ENCODE assay signal across 24 mouse cellular contexts in the genomic region with DNA sequence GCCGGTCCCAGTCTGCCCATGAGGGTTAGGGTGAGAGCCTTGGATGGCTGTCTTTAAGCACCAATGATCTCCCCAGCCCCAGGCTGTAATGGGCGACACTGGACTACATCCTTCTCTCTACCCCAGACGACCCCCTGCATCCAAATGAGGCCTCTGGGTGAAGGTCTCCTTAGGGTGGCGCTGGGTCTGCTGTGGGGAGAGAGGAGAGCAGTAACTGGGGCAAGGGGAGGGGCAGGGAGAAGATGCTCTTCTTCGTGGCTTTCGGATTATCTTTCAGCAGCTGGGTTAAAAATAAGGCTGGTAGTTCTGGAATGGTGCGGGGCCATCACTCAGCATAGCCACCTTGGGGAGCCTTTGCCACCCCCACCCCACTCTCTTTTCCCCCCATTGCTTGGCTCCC. TPM values are rescaled to one million over a fixed set of nuclear protein-coding genes. Genes with fewer than 3 reads are reported as not detected.
DNase-seq lines count a peak whose midpoint lies in the region; ATAC-seq and TF ChIP-seq lines count a peak whose summit lies in the region.
"Had no signal": no experiment of that assay in that cellular context is flagged by ENCODE, and none has a peak within 500 bp of the region (broad histone marks: within the 10 kb centered on the region; RNA-seq: fewer than 3 reads in every experiment).

No protein-coding gene starts in this region.

- peaks cover 9% of the 10 kb centered on the region for H3K4me1 ChIP-seq in heart, adult 2 months (ENCODE audit: control insufficient read depth, insufficient read depth, low read length)
- H3K4me1 ChIP-seq in heart, postnatal 0 days (ENCODE audit: control insufficient read depth, insufficient read depth), result peaks cover 40% of the 10 kb centered on the region
- peaks cover 12% of the 10 kb centered on the region; the same call in 1 of the 2 replicates for H3K4me1 ChIP-seq in intestine, embryonic 15.5 days (replicated peaks)
- peaks cover 2% of the 10 kb centered on the region; the same call in 1 of the 2 replicates for H3K4me1 ChIP-seq in stomach, embryonic 14.5 days (ENCODE audit: control insufficient read depth, insufficient read depth, low read length)
- peaks cover 10% of the 10 kb centered on the region for H3K4me1 ChIP-seq in neural tube, embryonic 15.5 days
- H3K4me1 ChIP-seq: embryonic facial prominence, embryonic 12.5 days; forebrain, embryonic 12.5 days; megakaryocyte, embryonic 14.5 days had no signal

- H3K4me3 ChIP-seq in heart, adult 2 months, result no peak overlapping the region
- H3K4me3 ChIP-seq in heart, postnatal 0 days (ENCODE audit: low read depth, low read length), result no peak overlapping the region
- H3K4me3 ChIP-seq in intestine, embryonic 15.5 days (replicated peaks), result no peak overlapping the region
- no peak overlapping the region for H3K4me3 ChIP-seq in stomach, embryonic 14.5 days (ENCODE audit: low read depth, low read length)
- no peak overlapping the region for H3K4me3 ChIP-seq in neural tube, embryonic 15.5 days (replicated peaks)
- H3K4me3 ChIP-seq: embryonic facial prominence, embryonic 12.5 days; erythroblast, embryonic 14.5 days; forebrain, embryonic 12.5 days; hindbrain, embryonic 10.5 days; left cerebral cortex, adult 2 months; liver, embryonic 12.5 days had no signal

- no peaks in the 10 kb centered on the region for H3K79me2 ChIP-seq in heart, adult 2 months (replicated peaks; ENCODE audit: control insufficient read depth, insufficient read depth, low read length)

- DNase-seq in heart, adult 2 months, result no peak
- DNase-seq in heart, postnatal 10 days, result no peak
- no peak for DNase-seq in heart, postnatal 0 days (ENCODE audit: low spot score)
- DNase-seq in heart, adult 9 months (ENCODE audit: low spot score in 2 of 2), result no peak
- DNase-seq: adrenal gland, postnatal 14 days; cerebellum, adult 2 months; cerebellum, postnatal 25 days; kidney, adult 2 months; lung, adult 18-20 months; thymus, postnatal 14 days had no signal

- WGBS in heart, adult 2 months, result 62% methylated on average over 7 of the region's 7 CpGs
- 59% methylated on average over 7 of the region's 7 CpGs for WGBS in heart, postnatal 0 days
- WGBS in intestine, embryonic 15.5 days, result 72% methylated on average over 7 of the region's 7 CpGs
- 82% methylated on average over 7 of the region's 7 CpGs for WGBS in stomach, embryonic 14.5 days
- 82% methylated on average over 7 of the region's 7 CpGs for WGBS in neural tube, embryonic 15.5 days

- TF ChIP-seq CTCF in heart, adult 2 months (IDR thresholded peaks at IDR 0.05), result no peak
- TF ChIP-seq CTCF in heart, postnatal 0 days (IDR thresholded peaks at IDR 0.05; ENCODE audit: low read depth), result no peak

- intact Hi-C loops in heart, adult 2 months (cut with DNase I), result no loop called here
- intact Hi-C loops in heart, postnatal 10 days (cut with DNase I), result no loop called here

- no peak overlapping the region for H3K4me2 ChIP-seq in heart, postnatal 0 days (ENCODE audit: low read depth, low read length)
- H3K4me2 ChIP-seq in intestine, embryonic 15.5 days (replicated peaks), result no peak overlapping the region
- no peak overlapping the region for H3K4me2 ChIP-seq in stomach, embryonic 14.5 days (replicated peaks; ENCODE audit: low read depth, low read length)
- H3K4me2 ChIP-seq in neural tube, embryonic 15.5 days, result no peak overlapping the region
- H3K4me2 ChIP-seq: embryonic facial prominence, embryonic 12.5 days; forebrain, embryonic 12.5 days; liver, embryonic 12.5 days had no signal

- H3K27ac ChIP-seq in heart, adult 2 months, result peak overlapping the region; percentile 53
- H3K27ac ChIP-seq in heart, postnatal 0 days (ENCODE audit: low read depth), result peak overlapping the region; percentile 43
- H3K27ac ChIP-seq in intestine, embryonic 15.5 days, result peak overlapping the region; percentile 67
- H3K27ac ChIP-seq in stomach, embryonic 14.5 days (ENCODE audit: low read length), result peak overlapping the region; percentile 78
- no peak overlapping the region for H3K27ac ChIP-seq in neural tube, embryonic 15.5 days (replicated peaks)
- H3K27ac ChIP-seq: embryonic facial prominence, embryonic 12.5 days; forebrain, embryonic 12.5 days; hindbrain, embryonic 10.5 days; kidney, postnatal 0 days; left cerebral cortex, adult 2 months; liver, embryonic 12.5 days had no signal

- no peak for TF ChIP-seq EP300 in heart, adult 2 months (IDR thresholded peaks at IDR 0.05; ENCODE audit: insufficient read depth, low read depth, low read length)
- TF ChIP-seq EP300 in heart, postnatal 0 days (IDR thresholded peaks at IDR 0.05; ENCODE audit: low read depth), result no peak

- H3K9ac ChIP-seq in heart, adult 2 months (ENCODE audit: low read depth, low read length), result no peak overlapping the region
- H3K9ac ChIP-seq in heart, postnatal 0 days (replicated peaks; ENCODE audit: low read depth, low read length), result no peak overlapping the region
- H3K9ac ChIP-seq in intestine, embryonic 15.5 days, result no peak overlapping the region
- no peak overlapping the region for H3K9ac ChIP-seq in stomach, embryonic 14.5 days (replicated peaks; ENCODE audit: low read depth, low read length)
- no peak overlapping the region for H3K9ac ChIP-seq in neural tube, embryonic 15.5 days (replicated peaks)
- H3K9ac ChIP-seq: embryonic facial prominence, embryonic 12.5 days; forebrain, embryonic 12.5 days; liver, embryonic 12.5 days had no signal

- peaks cover 7% of the 10 kb centered on the region for H3K36me3 ChIP-seq in heart, adult 2 months (ENCODE audit: control insufficient read depth, insufficient read depth, low read length)
- peaks cover 24% of the 10 kb centered on the region for H3K36me3 ChIP-seq in heart, postnatal 0 days (replicated peaks; ENCODE audit: control insufficient read depth, insufficient read depth, low read length)
- H3K36me3 ChIP-seq in intestine, embryonic 15.5 days, result no peaks in the 10 kb centered on the region
- no peaks in the 10 kb centered on the region for H3K36me3 ChIP-seq in stomach, embryonic 14.5 days (ENCODE audit: control insufficient read depth, insufficient read depth, low read length)
- H3K36me3 ChIP-seq in neural tube, embryonic 15.5 days, result no peaks in the 10 kb centered on the region
- H3K36me3 ChIP-seq: embryonic facial prominence, embryonic 12.5 days; forebrain, embryonic 12.5 days; hindbrain, embryonic 10.5 days; liver, embryonic 12.5 days had no signal

- H3K9me3 ChIP-seq in heart, postnatal 0 days (replicated peaks; ENCODE audit: control insufficient read depth, low read length), result no peaks in the 10 kb centered on the region
- H3K9me3 ChIP-seq in intestine, embryonic 15.5 days, result no peaks in the 10 kb centered on the region
- H3K9me3 ChIP-seq in stomach, embryonic 14.5 days (ENCODE audit: control insufficient read depth, low read depth, low read length), result peaks cover 3% of the 10 kb centered on the region; the same call in 1 of the 2 replicates
- H3K9me3 ChIP-seq in neural tube, embryonic 15.5 days (replicated peaks), result no peaks in the 10 kb centered on the region
- H3K9me3 ChIP-seq: embryonic facial prominence, embryonic 12.5 days; forebrain, embryonic 12.5 days; hindbrain, embryonic 10.5 days; liver, embryonic 12.5 days had no signal

- TF ChIP-seq POLR2A in heart, adult 2 months (IDR thresholded peaks at IDR 0.05; ENCODE audit: insufficient read depth, low read depth, low read length), result no peak

- ATAC-seq in heart, postnatal 0 days (ENCODE audit: insufficient read depth, low read depth), result no peak
- ATAC-seq in intestine, embryonic 15.5 days, result no peak
- ATAC-seq in stomach, embryonic 14.5 days (ENCODE audit: insufficient number of reproducible peaks, insufficient read depth, low FRiP score, low read depth), result no peak
- ATAC-seq in neural tube, embryonic 15.5 days (ENCODE audit: low FRiP score), result no peak
- no peak for ATAC-seq in inflammation-experienced regulatory T-cells, adult 6 months
- ATAC-seq: liver, embryonic 12.5 days had no signal

- no peaks in the 10 kb centered on the region for H3K27me3 ChIP-seq in heart, adult 2 months (ENCODE audit: control insufficient read depth, insufficient read depth, low read length)
- no peaks in the 10 kb centered on the region for H3K27me3 ChIP-seq in heart, postnatal 0 days (ENCODE audit: control insufficient read depth, insufficient read depth, low read length)
- no peaks in the 10 kb centered on the region for H3K27me3 ChIP-seq in intestine, embryonic 15.5 days (replicated peaks)
- no peaks in the 10 kb centered on the region for H3K27me3 ChIP-seq in stomach, embryonic 14.5 days (ENCODE audit: control insufficient read depth, insufficient read depth, low read length)
- peaks cover 13% of the 10 kb centered on the region for H3K27me3 ChIP-seq in neural tube, embryonic 15.5 days (replicated peaks)
- H3K27me3 ChIP-seq: embryonic facial prominence, embryonic 12.5 days had no signal

RNA-seq across cellular contexts. Expression of gene Jph2, which starts 49.1 kb away (rescaled TPM):
- 100 to 1,000 TPM; 389 to 391 TPM for total RNA-seq in heart, adult 2 months (2021)
- 193 and 253 TPM in 2 replicates for polyA plus RNA-seq in heart, adult 2 months (2012; rRNA removed)
- total RNA-seq in heart, postnatal 10 days (2021), result 100 to 1,000 TPM; 378 to 449 TPM
- 215 and 246 TPM in 2 replicates for total RNA-seq in heart, postnatal 0 days (2014; rRNA removed; ENCODE audit: low replicate concordance)
- 47.3 and 61.7 TPM in 2 replicates for polyA plus RNA-seq in heart, postnatal 0 days (2015; fragmentation: Nextera tagmentation; extraction: Ambion mirVana)
- polyA plus RNA-seq in intestine, embryonic 15.5 days (2015; fragmentation: Nextera tagmentation; extraction: Ambion mirVana), result 8.5 and 9.8 TPM in 2 replicates
- polyA plus RNA-seq in stomach, embryonic 14.5 days (2014; fragmentation: Nextera tagmentation; extraction: Ambion mirVana), result 6.5 and 6.7 TPM in 2 replicates
- polyA plus RNA-seq in neural tube, embryonic 15.5 days (2015; fragmentation: Nextera tagmentation; extraction: Ambion mirVana), result 0.96 and 2.0 TPM in 2 replicates
- not detected for polyA plus RNA-seq in inflammation-experienced regulatory T-cells, adult 6 months (2017; shearing (Covaris generic))
- total RNA-seq: granulocyte monocyte progenitor cell, adult 5-6 weeks; neutrophil, adult 5-6 weeks had no signal
- polyA plus RNA-seq: erythroblast, embryonic 14.5 days had no signal
